Mouse (Mus musculus) limb, embryonic 11.5 days (tissue): ENCODE measurements at regions not wholly inside any gene's neighbourhood (a gene's known extent, or its start where the extent isn't known, plus 50 kb on each side); places are given as distances from the start of the nearest gene placed in this dataset.

Experiments
- ATAC-seq: fragments of 200-750 bp; cut with Nextera tagmentation; 2 replicates; pipeline ENCODE4 v1.8.0; 2017; ENCODE audit warnings: low read depth; ENCODE audit not compliant: insufficient number of reproducible peaks, low FRiP score, low TSS enrichment
- DNase-seq: peaks from one replicate; pipeline ENCODE4 v3.0.0-alpha.2; 2015; ENCODE audit warnings: low spot score
- H3K27ac ChIP-seq: fragments of 300-500 bp; sonication (generic); replicated peaks from 2 replicates; pipeline ENCODE4 v1.5.1; 2014; ENCODE audit warnings: low read depth, mild to moderate bottlenecking, low read length
- H3K27me3 ChIP-seq: fragments of 300-500 bp; sonication (generic); 2 replicates; pipeline ENCODE4 v1.6.1; 2014; ENCODE audit warnings: mild to moderate bottlenecking, low read length, mixed read lengths; ENCODE audit not compliant: control insufficient read depth, insufficient read depth
- H3K36me3 ChIP-seq: fragments of 300-500 bp; sonication (generic); 2 replicates; pipeline ENCODE4 v1.6.1; 2014; ENCODE audit warnings: mild to moderate bottlenecking, low read length, moderate library complexity, mixed read lengths; ENCODE audit not compliant: control insufficient read depth, insufficient read depth
- H3K4me1 ChIP-seq: fragments of 300-500 bp; sonication (generic); 2 replicates; pipeline ENCODE4 v1.6.1; 2014; ENCODE audit warnings: low read length, mixed read lengths; ENCODE audit not compliant: control insufficient read depth, insufficient read depth
- H3K4me2 ChIP-seq: fragments of 300-500 bp; sonication (generic); 2 replicates; pipeline ENCODE4 v1.6.1; 2014; ENCODE audit warnings: low read depth, mild to moderate bottlenecking, moderate library complexity; ENCODE audit not compliant: severe bottlenecking
- H3K4me3 ChIP-seq: fragments of 300-500 bp; sonication (generic); 2 replicates; pipeline ENCODE4 v1.5.1; 2014; ENCODE audit warnings: low read depth, low read length
- H3K9ac ChIP-seq: fragments of 300-500 bp; sonication (generic); 2 replicates; pipeline ENCODE4 v1.6.1; 2014; ENCODE audit warnings: mild to moderate bottlenecking, low read length
- H3K9me3 ChIP-seq: fragments of 300-500 bp; sonication (generic); 2 replicates; pipeline ENCODE4 v1.6.1; 2016; ENCODE audit warnings: low read length; ENCODE audit not compliant: control insufficient read depth
- WGBS: fragments of 180-500 bp; shearing (Covaris S2); extraction: QIAGEN DNeasy Blood & Tissue Kit; methylation state at CpG from one replicate; pipeline ENCODE4 v1.1.7; 2014; 5-methylcytosine and 5-hydroxymethylcytosine counted together

DNA sequence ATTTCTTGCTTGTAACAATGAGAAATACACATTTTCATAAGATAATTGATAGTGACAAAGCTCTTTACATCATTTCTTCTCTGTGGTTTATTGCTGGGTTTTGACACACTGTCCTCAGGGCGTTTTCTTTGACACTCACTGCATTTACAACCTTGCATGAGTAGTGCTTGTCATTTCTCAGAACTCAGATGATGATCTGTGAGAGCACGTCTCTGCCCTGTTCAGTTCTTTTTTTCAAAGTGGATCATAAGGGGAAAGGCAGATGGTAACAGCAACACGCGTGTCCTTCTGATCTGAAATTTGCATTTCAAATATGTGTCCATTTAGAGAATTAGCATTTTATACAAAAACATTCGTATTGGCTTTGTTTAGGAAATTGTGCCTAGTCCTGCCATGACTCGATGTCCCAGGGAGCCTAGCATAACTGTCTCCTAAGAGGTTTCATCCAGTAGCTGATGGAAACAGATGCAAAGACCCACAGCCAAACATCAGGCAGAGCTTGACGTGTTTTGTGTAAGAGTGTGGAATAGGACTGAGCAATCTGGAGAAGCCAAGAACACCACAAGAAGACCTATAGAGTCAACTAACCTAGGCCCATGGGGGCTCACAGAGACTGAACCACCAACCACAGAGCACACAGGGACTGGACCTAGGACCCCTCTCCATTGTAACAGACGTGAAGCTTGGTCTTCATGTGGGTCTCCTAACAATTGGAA, 108.4 kb upstream of the Npy2r start:
- no peaks in the 10 kb centered on the region for H3K4me1 ChIP-seq
- no peak for DNase-seq
- H3K4me3 ChIP-seq: no peak overlapping the region
- no peak overlapping the region for H3K27ac ChIP-seq
- no peaks in the 10 kb centered on the region for H3K9me3 ChIP-seq
- H3K4me2 ChIP-seq: no peak overlapping the region
- ATAC-seq: no peak
- H3K27me3 ChIP-seq: no peaks in the 10 kb centered on the region
- no peak overlapping the region for H3K9ac ChIP-seq
- no peaks in the 10 kb centered on the region for H3K36me3 ChIP-seq
- WGBS: 87% methylated on average over 8 of the region's 8 CpGs

DNA sequence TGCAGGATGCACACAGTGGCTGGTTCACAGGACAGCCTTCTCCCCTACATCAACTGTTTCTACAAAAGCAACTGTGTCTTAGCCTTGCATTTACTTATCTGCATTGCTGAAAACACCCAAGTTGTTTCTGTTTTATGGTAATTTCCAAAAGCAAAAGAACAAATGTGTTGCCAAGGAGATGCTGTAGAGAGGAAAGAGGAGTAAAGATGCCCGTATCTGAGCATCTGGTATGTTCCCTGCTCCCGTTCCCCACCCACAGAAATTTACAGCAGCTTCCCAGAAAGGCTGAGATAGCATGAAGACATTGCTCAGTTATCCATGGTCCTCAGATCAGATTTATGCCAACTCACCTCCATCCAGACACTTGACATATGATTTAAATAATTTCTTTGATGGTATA, 104.5 kb upstream of the Npy2r start:
- Histone ChIP-seq H3K9ac (no peak overlapping the region), H3K4me2 (no peak overlapping the region), H3K9me3 (no peaks in the 10 kb centered on the region), H3K4me3 (no peak overlapping the region), H3K27me3 (no peaks in the 10 kb centered on the region), H3K27ac (no peak overlapping the region), H3K4me1 (no peaks in the 10 kb centered on the region), H3K36me3 (no peaks in the 10 kb centered on the region)
- no peak for DNase-seq
- WGBS: 77% methylated on average over 2 of the region's 2 CpGs
- ATAC-seq: no peak

DNA sequence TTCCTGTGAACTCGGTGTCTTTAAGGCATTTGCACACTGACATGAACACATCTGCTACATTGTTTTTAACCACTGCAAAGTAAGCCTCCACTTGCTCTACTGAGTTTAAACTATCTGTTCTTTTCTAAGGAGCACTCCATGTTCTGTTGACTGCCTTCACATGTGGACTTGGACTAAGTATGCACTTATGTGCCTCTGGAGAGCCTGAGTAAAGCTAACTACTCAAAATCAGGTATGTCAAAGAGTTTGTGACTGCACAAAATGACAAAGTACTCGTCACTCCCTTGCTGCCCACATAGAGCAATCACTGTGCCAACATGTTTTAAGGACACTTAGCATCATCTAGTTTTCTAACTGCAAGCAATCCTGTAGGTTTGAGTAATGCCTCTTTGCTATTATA, 92.2 kb upstream of the Npy2r start:
- no peak overlapping the region for H3K4me2 ChIP-seq
- no peak overlapping the region for H3K9ac ChIP-seq
- no peak for DNase-seq
- H3K4me1 ChIP-seq: no peaks in the 10 kb centered on the region
- 87% methylated on average over 2 of the region's 2 CpGs for WGBS
- no peaks in the 10 kb centered on the region for H3K27me3 ChIP-seq
- no peak for ATAC-seq
- H3K36me3 ChIP-seq: no peaks in the 10 kb centered on the region
- no peaks in the 10 kb centered on the region for H3K9me3 ChIP-seq
- H3K4me3 ChIP-seq: no peak overlapping the region
- no peak overlapping the region for H3K27ac ChIP-seq

- H3K27ac ChIP-seq: no peak overlapping the region
- H3K36me3 ChIP-seq: no peaks in the 10 kb centered on the region
- 29% methylated on average over 3 of the region's 3 CpGs for WGBS
- no peak for ATAC-seq
- no peaks in the 10 kb centered on the region for H3K4me1 ChIP-seq
- no peak for DNase-seq
- no peak overlapping the region for H3K4me2 ChIP-seq
- no peak overlapping the region for H3K9ac ChIP-seq
- no peaks in the 10 kb centered on the region for H3K9me3 ChIP-seq
- no peak overlapping the region for H3K4me3 ChIP-seq
- H3K27me3 ChIP-seq: no peaks in the 10 kb centered on the region
Observed at GRCm38 (mm10) chr3:82636666-82637065, 88.8 kb upstream of the Npy2r start.

DNA sequence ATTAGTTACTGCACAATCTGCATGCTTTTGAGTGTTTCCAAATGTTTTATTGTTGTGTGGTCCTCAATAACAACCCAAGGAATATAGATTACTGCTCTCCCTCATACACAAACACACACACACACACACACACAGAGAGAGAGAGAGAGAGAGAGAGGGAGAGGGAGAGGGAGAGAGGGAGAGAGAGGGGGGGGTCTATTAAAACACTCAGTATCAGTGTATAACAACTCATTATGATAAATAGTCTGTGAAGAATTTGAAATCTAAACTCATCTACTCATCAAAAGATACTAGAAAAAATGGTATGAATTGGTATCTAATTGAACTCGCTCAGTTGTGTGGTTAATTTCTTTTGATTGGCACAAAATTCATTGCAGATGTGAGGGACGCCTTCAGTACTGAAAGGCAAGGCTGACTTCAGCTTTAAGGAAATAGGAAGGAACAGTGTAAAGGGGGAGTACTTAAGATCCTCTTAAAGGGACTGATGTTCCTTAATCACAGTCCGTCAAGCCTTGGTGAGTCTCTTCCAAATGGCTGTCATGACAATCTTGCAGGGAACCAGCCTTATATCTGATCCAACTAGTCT, 72.6 kb upstream of the Npy2r start:
- no peaks in the 10 kb centered on the region for H3K27me3 ChIP-seq
- H3K4me3 ChIP-seq: no peak overlapping the region
- 63% methylated on average over 3 of the region's 3 CpGs for WGBS
- no peak overlapping the region for H3K27ac ChIP-seq
- no peak for DNase-seq
- no peak overlapping the region for H3K9ac ChIP-seq
- H3K4me2 ChIP-seq: no peak overlapping the region
- H3K4me1 ChIP-seq: no peaks in the 10 kb centered on the region
- no peaks in the 10 kb centered on the region for H3K9me3 ChIP-seq
- ATAC-seq: no peak
- no peaks in the 10 kb centered on the region for H3K36me3 ChIP-seq

DNA sequence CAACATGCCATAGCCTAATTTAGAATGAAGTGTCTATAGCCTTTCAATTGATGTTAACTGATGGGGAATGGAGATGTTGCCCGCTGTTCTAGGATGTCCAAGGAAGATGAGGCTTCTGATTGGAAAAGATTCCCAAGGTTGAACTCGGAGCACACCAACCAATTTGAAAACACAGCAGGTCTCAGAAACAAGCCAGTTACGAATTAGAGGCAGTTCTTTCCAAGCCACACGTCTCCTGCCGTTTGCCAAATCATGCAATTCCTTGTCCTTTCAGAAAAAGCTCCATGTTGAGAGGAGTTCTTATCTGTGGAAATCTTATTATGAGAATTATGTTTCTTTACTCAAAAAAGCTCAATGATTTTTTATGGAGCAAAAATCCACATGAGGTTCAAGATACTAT, 71.5 kb upstream of the Npy2r start:
- Histone ChIP-seq H3K36me3 (no peaks in the 10 kb centered on the region), H3K9ac (no peak overlapping the region), H3K4me1 (no peaks in the 10 kb centered on the region), H3K9me3 (no peaks in the 10 kb centered on the region), H3K4me2 (no peak overlapping the region), H3K4me3 (no peak overlapping the region), H3K27ac (no peak overlapping the region), H3K27me3 (no peaks in the 10 kb centered on the region)
- WGBS: 86% methylated on average over 5 of the region's 5 CpGs
- DNase-seq (no peak), ATAC-seq (no peak)

GRCm38 (mm10) chr3:82601880-82602279, 54.0 kb upstream of the Npy2r start:
- no peak overlapping the region for H3K9ac ChIP-seq
- H3K4me1 ChIP-seq: no peaks in the 10 kb centered on the region
- WGBS: 89% methylated on average over 4 of the region's 4 CpGs
- DNase-seq (no peak), ATAC-seq (no peak)
- H3K27me3 ChIP-seq: no peaks in the 10 kb centered on the region
- H3K36me3 ChIP-seq: no peaks in the 10 kb centered on the region
- H3K4me2 ChIP-seq: no peak overlapping the region
- H3K9me3 ChIP-seq: no peaks in the 10 kb centered on the region
- no peak overlapping the region for H3K27ac ChIP-seq
- H3K4me3 ChIP-seq: no peak overlapping the region

GRCm38 (mm10) chr3:82598656-82599055, 50.8 kb upstream of the Npy2r start:
- no peaks in the 10 kb centered on the region for H3K9me3 ChIP-seq
- no peak overlapping the region for H3K4me3 ChIP-seq
- no peak for DNase-seq
- H3K36me3 ChIP-seq: no peaks in the 10 kb centered on the region
- no peak overlapping the region for H3K27ac ChIP-seq
- no peaks in the 10 kb centered on the region for H3K4me1 ChIP-seq
- 91% methylated on average over 1 of the region's 1 CpGs for WGBS
- no peak overlapping the region for H3K4me2 ChIP-seq
- H3K9ac ChIP-seq: no peak overlapping the region
- no peaks in the 10 kb centered on the region for H3K27me3 ChIP-seq
- no peak for ATAC-seq
